Mouse (Mus musculus) intestine, embryonic 14.5 days (tissue): ENCODE data around the gene Os9. TPM values are rescaled to one million over a fixed set of nuclear protein-coding genes. Genes with fewer than 3 reads are reported as not detected.
"Not testable (repeated sequence)": the region's sequence is repeated elsewhere in the genome, so short reads cannot be mapped to it uniquely, and the experiment has no call there.

Experiments
- ATAC-seq: fragments of 200-750 bp; cut with Nextera tagmentation; replicated peaks from 2 replicates; pipeline ENCODE4 v1.8.0; 2017; ENCODE audit warnings: low read depth, moderate number of reproducible peaks, moderate TSS enrichment, moderate library complexity; ENCODE audit not compliant: low FRiP score, low TSS enrichment
- DNase-seq: peaks from one replicate; pipeline ENCODE4 v3.0.0-alpha.2; 2018; ENCODE audit warnings: low spot score
- H3K27ac ChIP-seq: fragments of 300-500 bp; sonication (generic); 2 replicates; pipeline ENCODE4 v1.5.1; 2014; ENCODE audit warnings: low read depth, mild to moderate bottlenecking, control low read depth
- H3K27me3 ChIP-seq: fragments of 300-500 bp; sonication (generic); replicated peaks from 2 replicates; pipeline ENCODE4 v1.6.1; 2014; ENCODE audit warnings: low read length, control low read depth; ENCODE audit not compliant: control insufficient read depth, insufficient read depth
- H3K36me3 ChIP-seq: fragments of 300-500 bp; sonication (generic); 2 replicates; pipeline ENCODE4 v1.6.1; 2014; ENCODE audit warnings: low read length, control low read depth; ENCODE audit not compliant: control insufficient read depth, insufficient read depth
- H3K4me1 ChIP-seq: fragments of 300-500 bp; sonication (generic); replicated peaks from 2 replicates; pipeline ENCODE4 v1.6.1; 2014; ENCODE audit warnings: low read length, control low read depth, mixed read lengths; ENCODE audit not compliant: control insufficient read depth, insufficient read depth
- H3K4me2 ChIP-seq: fragments of 300-500 bp; sonication (generic); 2 replicates; pipeline ENCODE4 v1.6.1; 2014; ENCODE audit warnings: low read length
- H3K4me3 ChIP-seq: fragments of 300-500 bp; sonication (generic); 2 replicates; pipeline ENCODE4 v1.5.1; 2014; ENCODE audit warnings: low read depth, low read length, control low read depth, mixed read lengths
- H3K9ac ChIP-seq: fragments of 300-500 bp; sonication (generic); 2 replicates; pipeline ENCODE4 v1.6.1; 2014; ENCODE audit warnings: mild to moderate bottlenecking, low read length
- H3K9me3 ChIP-seq: fragments of 300-500 bp; sonication (generic); 2 replicates; pipeline ENCODE4 v1.6.1; 2016; ENCODE audit warnings: low read length, control low read depth; ENCODE audit not compliant: control insufficient read depth
- WGBS: fragments of 180-500 bp; shearing (Covaris S2); extraction: QIAGEN DNeasy Blood & Tissue Kit; methylation state at CpG from one replicate; pipeline ENCODE4 v1.1.7; 2014; 5-methylcytosine and 5-hydroxymethylcytosine counted together
- polyA plus RNA-seq: library from polyadenylated mRNA; unstranded; fragments of >200 nt; fragmentation: Nextera tagmentation; extraction: Ambion mirVana; gene quantifications from 2 replicates; pipeline ENCODE4 v1.2.1, GENCODE M21; 2014

The Os9 gene
- polyA plus RNA-seq, 1 experiment from 2014 or later, result 51.6 TPM

- no peak overlapping the region for H3K4me2 ChIP-seq
- no peak overlapping the region for H3K9ac ChIP-seq
- H3K27me3 ChIP-seq, result no peaks in the 10 kb centered on the region
- no peak overlapping the region for H3K27ac ChIP-seq
- H3K36me3 ChIP-seq, result no peaks in the 10 kb centered on the region
- WGBS, result 94% methylated on average over 7 of the region's 7 CpGs
- no peaks in the 10 kb centered on the region for H3K9me3 ChIP-seq
- no peak overlapping the region for H3K4me3 ChIP-seq
- no peaks in the 10 kb centered on the region for H3K4me1 ChIP-seq
- DNase-seq (no peak), ATAC-seq (no peak)
Observed at GRCm38 (mm10) chr10:127153323-127153722, 32.4 kb upstream of the Os9 start.

GRCm38 (mm10) chr10:127152556-127152955 is 31.6 kb upstream of the Os9 start:
- not testable (repeated sequence) for H3K4me1 ChIP-seq, DNase-seq, H3K4me3 ChIP-seq, ATAC-seq, H3K27ac ChIP-seq, H3K9me3 ChIP-seq, H3K9ac ChIP-seq, H3K4me2 ChIP-seq, H3K27me3 ChIP-seq, H3K36me3 ChIP-seq
- 86% methylated on average over 10 of the region's 10 CpGs for WGBS

- ATAC-seq, H3K9ac ChIP-seq, H3K27ac ChIP-seq, H3K4me2 ChIP-seq, H3K4me3 ChIP-seq, H3K27me3 ChIP-seq, H3K36me3 ChIP-seq, DNase-seq, H3K9me3 ChIP-seq, H3K4me1 ChIP-seq: not testable (repeated sequence)
- 92% methylated on average over 3 of the region's 3 CpGs for WGBS
Observed at GRCm38 (mm10) chr10:127151233-127151632, 30.3 kb upstream of the Os9 start.

GRCm38 (mm10) chr10:127150471-127150872 is 29.5 kb upstream of the Os9 start:
- no peaks in the 10 kb centered on the region for H3K27me3 ChIP-seq
- no peaks in the 10 kb centered on the region for H3K36me3 ChIP-seq
- ATAC-seq (no peak), DNase-seq (no peak)
- H3K9ac ChIP-seq, result no peak overlapping the region
- H3K4me1 ChIP-seq, result no peaks in the 10 kb centered on the region
- H3K9me3 ChIP-seq, result no peaks in the 10 kb centered on the region
- no peak overlapping the region for H3K27ac ChIP-seq
- no peak overlapping the region for H3K4me2 ChIP-seq
- no peak overlapping the region for H3K4me3 ChIP-seq
- WGBS, result 70% methylated on average over 4 of the region's 4 CpGs

GRCm38 (mm10) chr10:127147135-127147534 is 26.2 kb upstream of the Os9 start:
- Histone ChIP-seq H3K27ac (no peak overlapping the region), H3K27me3 (no peaks in the 10 kb centered on the region), H3K4me1 (no peaks in the 10 kb centered on the region), H3K4me3 (no peak overlapping the region), H3K36me3 (no peaks in the 10 kb centered on the region), H3K4me2 (no peak overlapping the region), H3K9ac (no peak overlapping the region), H3K9me3 (no peaks in the 10 kb centered on the region)
- WGBS, result 81% methylated on average over 6 of the region's 6 CpGs
- no peak for ATAC-seq
- DNase-seq, result no peak

GRCm38 (mm10) chr10:127145303-127145702 is 24.4 kb upstream of the Os9 start:
- DNase-seq, result no peak

GRCm38 (mm10) chr10:127144536-127144935 is 23.6 kb upstream of the Os9 start:
- DNase-seq (no peak), ATAC-seq (no peak)
- no peaks in the 10 kb centered on the region for H3K9me3 ChIP-seq
- H3K27me3 ChIP-seq, result no peaks in the 10 kb centered on the region
- H3K4me3 ChIP-seq, result no peak overlapping the region
- WGBS, result 81% methylated on average over 7 of the region's 7 CpGs
- H3K9ac ChIP-seq, result no peak overlapping the region
- no peaks in the 10 kb centered on the region for H3K36me3 ChIP-seq
- no peak overlapping the region for H3K27ac ChIP-seq
- H3K4me1 ChIP-seq, result no peaks in the 10 kb centered on the region
- no peak overlapping the region for H3K4me2 ChIP-seq

More at GRCm38 (mm10) chr10:127145303-127145702, 24.4 kb upstream of the Os9 start:
- Histone ChIP-seq H3K4me2 (no peak overlapping the region), H3K27ac (no peak overlapping the region), H3K36me3 (no peaks in the 10 kb centered on the region), H3K4me3 (no peak overlapping the region), H3K9ac (no peak overlapping the region), H3K4me1 (no peaks in the 10 kb centered on the region), H3K9me3 (no peaks in the 10 kb centered on the region), H3K27me3 (no peaks in the 10 kb centered on the region)
- ATAC-seq, result no peak
- 77% methylated on average over 5 of the region's 5 CpGs for WGBS

GRCm38 (mm10) chr10:127143228-127143627 is 22.3 kb upstream of the Os9 start:
- H3K4me2 ChIP-seq, result no peak overlapping the region
- DNase-seq (no peak), ATAC-seq (no peak)
- H3K9ac ChIP-seq, result no peak overlapping the region
- H3K27me3 ChIP-seq, result no peaks in the 10 kb centered on the region
- H3K9me3 ChIP-seq, result no peaks in the 10 kb centered on the region
- H3K4me3 ChIP-seq, result no peak overlapping the region
- WGBS, result 84% methylated on average over 8 of the region's 8 CpGs
- H3K4me1 ChIP-seq, result no peaks in the 10 kb centered on the region
- no peak overlapping the region for H3K27ac ChIP-seq
- H3K36me3 ChIP-seq, result no peaks in the 10 kb centered on the region

- 64% methylated on average over 8 of the region's 8 CpGs for WGBS
- H3K4me1 ChIP-seq, result no peaks in the 10 kb centered on the region
- DNase-seq, result no peak
- H3K27me3 ChIP-seq, result no peaks in the 10 kb centered on the region
- ATAC-seq, result no peak
- H3K4me3 ChIP-seq, result no peak overlapping the region
- H3K27ac ChIP-seq, result no peak overlapping the region
- no peak overlapping the region for H3K9ac ChIP-seq
- no peak overlapping the region for H3K4me2 ChIP-seq
- no peaks in the 10 kb centered on the region for H3K36me3 ChIP-seq
- no peaks in the 10 kb centered on the region for H3K9me3 ChIP-seq
Observed at GRCm38 (mm10) chr10:127141500-127141899, 20.6 kb upstream of the Os9 start.
